Mouse (Mus musculus) kidney, embryonic 16.5 days (tissue): ENCODE results near the gene Csnk1g2. TPM values are rescaled to one million over a fixed set of nuclear protein-coding genes. Genes with fewer than 3 reads are reported as not detected.

Experiments used
- ATAC-seq: fragments of 200-750 bp; cut with Nextera tagmentation; 2 replicates; pipeline ENCODE4 v1.8.0; 2017; ENCODE audit warnings: moderate TSS enrichment; ENCODE audit not compliant: low FRiP score, low TSS enrichment
- H3K27ac ChIP-seq: fragments of 300-500 bp; sonication (generic); 2 replicates; pipeline ENCODE4 v1.5.1; 2014; ENCODE audit warnings: low read length
- H3K27me3 ChIP-seq: fragments of 300-500 bp; sonication (generic); 2 replicates; pipeline ENCODE4 v1.6.1; 2014; ENCODE audit warnings: low read length, control low read depth, mixed read lengths; ENCODE audit not compliant: insufficient read depth
- H3K36me3 ChIP-seq: fragments of 300-500 bp; sonication (generic); 2 replicates; pipeline ENCODE4 v1.6.1; 2014; ENCODE audit warnings: low read length, control low read depth, mixed read lengths; ENCODE audit not compliant: insufficient read depth
- H3K4me1 ChIP-seq: fragments of 300-500 bp; sonication (generic); 2 replicates; pipeline ENCODE4 v1.6.1; 2014; ENCODE audit warnings: low read length, control low read depth, mixed read lengths; ENCODE audit not compliant: insufficient read depth
- H3K4me2 ChIP-seq: fragments of 300-500 bp; sonication (generic); replicated peaks from 2 replicates; pipeline ENCODE4 v1.6.1; 2014; ENCODE audit warnings: low read depth, low read length
- H3K4me3 ChIP-seq: fragments of 300-500 bp; sonication (generic); 2 replicates; pipeline ENCODE4 v1.5.1; 2014; ENCODE audit warnings: mild to moderate bottlenecking, low read length
- H3K9ac ChIP-seq: fragments of 300-500 bp; sonication (generic); replicated peaks from 2 replicates; pipeline ENCODE4 v1.6.1; 2014; ENCODE audit warnings: low read length
- H3K9me3 ChIP-seq: fragments of 300-500 bp; sonication (generic); 2 replicates; pipeline ENCODE4 v1.6.1; 2016; ENCODE audit warnings: low read length, control low read depth
- WGBS: fragments of 180-500 bp; shearing (Covaris S2); extraction: QIAGEN DNeasy Blood & Tissue Kit; methylation state at CpG from one replicate; pipeline ENCODE4 v1.1.7; 2014; 5-methylcytosine and 5-hydroxymethylcytosine counted together
- polyA plus RNA-seq: library from polyadenylated mRNA; unstranded; fragments of >200 nt; fragmentation: Nextera tagmentation; extraction: Ambion mirVana; gene quantifications from 2 replicates; pipeline ENCODE4 v1.2.1, GENCODE M21; 2015

The Csnk1g2 gene
- polyA plus RNA-seq, 1 experiment from 2014 or later: 93.6 TPM

DNA sequence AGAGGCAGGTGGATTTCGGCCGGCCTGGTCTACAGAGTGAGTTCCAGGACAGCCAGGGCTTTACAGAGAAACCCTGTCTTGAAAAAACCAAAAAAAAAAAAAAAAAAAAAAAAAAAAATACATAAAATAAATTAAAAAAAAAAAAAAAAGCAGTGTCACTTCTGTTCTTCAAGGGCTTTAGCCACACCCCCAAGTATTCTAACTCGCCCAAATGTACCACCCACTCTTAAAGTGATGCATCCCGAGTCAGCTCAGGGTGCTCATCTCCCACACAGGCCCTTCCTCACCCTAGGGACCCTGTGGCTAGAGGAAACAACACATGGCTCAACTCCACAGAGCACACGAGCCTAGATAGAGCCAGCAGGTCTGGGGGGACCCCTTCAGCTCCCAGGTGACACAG is 39.6 kb upstream of the Csnk1g2 start:
- Histone ChIP-seq H3K4me1 (peaks cover 35% of the 10 kb centered on the region), H3K4me3 (no peak overlapping the region), H3K36me3 (peaks cover 18% of the 10 kb centered on the region), H3K4me2 (no peak overlapping the region), H3K9ac (no peak overlapping the region), H3K27ac (no peak overlapping the region), H3K9me3 (no peaks in the 10 kb centered on the region), H3K27me3 (no peaks in the 10 kb centered on the region)
- no peak for ATAC-seq
- 82% methylated on average over 5 of the region's 5 CpGs for WGBS

GRCm38 (mm10) chr10:80584045-80584488 is 38.6 kb upstream of the Csnk1g2 start:
- no peaks in the 10 kb centered on the region for H3K27me3 ChIP-seq
- ATAC-seq: peak; percentile 12
- WGBS: 61% methylated on average over 12 of the region's 12 CpGs
- H3K4me3 ChIP-seq: no peak overlapping the region
- H3K36me3 ChIP-seq: peaks cover 18% of the 10 kb centered on the region
- no peak overlapping the region for H3K27ac ChIP-seq
- no peaks in the 10 kb centered on the region for H3K9me3 ChIP-seq
- H3K9ac ChIP-seq: no peak overlapping the region
- H3K4me2 ChIP-seq: no peak overlapping the region
- peaks cover 35% of the 10 kb centered on the region for H3K4me1 ChIP-seq

DNA sequence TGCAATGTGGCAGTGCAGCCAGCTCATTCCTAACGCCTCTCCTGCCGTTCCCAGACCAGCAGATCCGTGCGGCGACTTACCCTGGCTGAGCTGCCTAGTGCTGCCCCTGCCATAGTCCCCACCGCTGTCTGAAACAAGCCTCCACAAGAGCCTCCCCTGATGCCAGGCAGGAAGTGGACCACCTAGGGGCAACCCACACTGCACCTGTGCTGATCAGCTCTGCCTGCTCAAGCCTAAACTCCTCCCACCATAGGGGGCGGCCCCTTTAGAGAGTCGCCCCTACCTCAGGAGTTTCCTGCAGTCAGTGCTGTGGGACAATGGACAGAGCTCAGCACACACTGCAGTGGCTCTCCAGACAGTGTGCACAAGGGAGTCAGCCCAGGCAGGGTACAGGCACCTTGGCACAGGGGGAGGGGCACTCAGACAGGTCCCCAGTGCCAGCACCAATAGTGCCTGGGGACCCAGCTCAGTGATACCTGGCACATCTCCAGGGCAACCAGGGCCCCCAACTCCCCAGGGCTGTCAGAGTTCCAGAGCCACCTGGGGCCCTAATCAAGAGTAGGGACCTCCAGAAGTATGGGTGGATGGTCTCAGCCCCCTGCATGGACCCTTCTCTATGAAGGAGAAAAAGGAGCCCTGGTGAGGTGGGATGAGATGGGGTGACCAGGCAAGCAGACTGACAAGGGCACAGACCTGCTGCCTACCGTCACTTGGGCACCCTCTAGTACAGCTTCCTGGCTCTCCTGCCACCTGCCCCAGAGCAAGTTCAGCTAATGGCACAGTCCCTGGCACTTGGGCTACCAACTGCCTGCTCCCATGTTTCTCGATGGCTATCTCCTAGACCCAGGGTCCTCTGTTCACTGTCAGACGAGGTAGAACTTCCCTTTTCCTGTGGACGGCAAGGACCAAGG is 37.7 kb upstream of the Csnk1g2 start:
- no peak overlapping the region for H3K27ac ChIP-seq

DNA sequence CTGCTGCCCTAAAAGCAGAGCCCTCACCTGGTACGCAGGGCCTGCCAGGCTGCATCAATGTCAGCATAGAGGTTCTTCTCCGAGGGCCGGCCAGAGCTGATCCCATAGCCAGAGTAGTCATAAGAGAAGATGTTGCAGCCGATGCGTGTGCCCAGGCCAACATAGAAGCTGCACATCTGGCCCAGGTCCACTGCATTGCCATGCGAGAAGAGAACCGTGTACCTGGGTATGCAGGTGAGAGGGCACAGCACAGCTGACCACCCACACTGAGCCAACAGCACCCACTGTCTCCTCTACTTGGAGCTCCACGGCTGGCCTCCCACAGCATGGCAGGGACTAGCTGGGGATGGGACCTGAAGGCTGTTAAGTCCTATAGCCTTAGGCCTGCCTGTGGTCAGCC is 37.1 kb upstream of the Csnk1g2 start:
- H3K27me3 ChIP-seq: no peaks in the 10 kb centered on the region
- H3K9ac ChIP-seq: no peak overlapping the region
- H3K4me1 ChIP-seq: peaks cover 35% of the 10 kb centered on the region
- WGBS: 94% methylated on average over 8 of the region's 8 CpGs
- H3K4me2 ChIP-seq: peak overlapping the region; percentile 35; the same call in 1 of the 2 replicates
- peaks cover 18% of the 10 kb centered on the region for H3K36me3 ChIP-seq
- no peak overlapping the region for H3K27ac ChIP-seq
- H3K9me3 ChIP-seq: no peaks in the 10 kb centered on the region
- H3K4me3 ChIP-seq: peak overlapping the region; percentile 25; the same call in 1 of the 2 replicates
- ATAC-seq: no peak

More for the DNA sequence above, 37.7 kb upstream of the Csnk1g2 start:
- H3K4me3 ChIP-seq: no peak overlapping the region
- peak; percentile 18; the same call in 1 of the 2 replicates for ATAC-seq
- H3K4me2 ChIP-seq: peak overlapping the region; percentile 35; the same call in 1 of the 2 replicates
- H3K9me3 ChIP-seq: no peaks in the 10 kb centered on the region
- H3K36me3 ChIP-seq: peaks cover 18% of the 10 kb centered on the region
- WGBS: 77% methylated on average over 12 of the region's 12 CpGs
- no peaks in the 10 kb centered on the region for H3K27me3 ChIP-seq
- peaks cover 35% of the 10 kb centered on the region for H3K4me1 ChIP-seq
- peak overlapping the region; percentile 14; the same call in 1 of the 2 replicates for H3K9ac ChIP-seq

DNA sequence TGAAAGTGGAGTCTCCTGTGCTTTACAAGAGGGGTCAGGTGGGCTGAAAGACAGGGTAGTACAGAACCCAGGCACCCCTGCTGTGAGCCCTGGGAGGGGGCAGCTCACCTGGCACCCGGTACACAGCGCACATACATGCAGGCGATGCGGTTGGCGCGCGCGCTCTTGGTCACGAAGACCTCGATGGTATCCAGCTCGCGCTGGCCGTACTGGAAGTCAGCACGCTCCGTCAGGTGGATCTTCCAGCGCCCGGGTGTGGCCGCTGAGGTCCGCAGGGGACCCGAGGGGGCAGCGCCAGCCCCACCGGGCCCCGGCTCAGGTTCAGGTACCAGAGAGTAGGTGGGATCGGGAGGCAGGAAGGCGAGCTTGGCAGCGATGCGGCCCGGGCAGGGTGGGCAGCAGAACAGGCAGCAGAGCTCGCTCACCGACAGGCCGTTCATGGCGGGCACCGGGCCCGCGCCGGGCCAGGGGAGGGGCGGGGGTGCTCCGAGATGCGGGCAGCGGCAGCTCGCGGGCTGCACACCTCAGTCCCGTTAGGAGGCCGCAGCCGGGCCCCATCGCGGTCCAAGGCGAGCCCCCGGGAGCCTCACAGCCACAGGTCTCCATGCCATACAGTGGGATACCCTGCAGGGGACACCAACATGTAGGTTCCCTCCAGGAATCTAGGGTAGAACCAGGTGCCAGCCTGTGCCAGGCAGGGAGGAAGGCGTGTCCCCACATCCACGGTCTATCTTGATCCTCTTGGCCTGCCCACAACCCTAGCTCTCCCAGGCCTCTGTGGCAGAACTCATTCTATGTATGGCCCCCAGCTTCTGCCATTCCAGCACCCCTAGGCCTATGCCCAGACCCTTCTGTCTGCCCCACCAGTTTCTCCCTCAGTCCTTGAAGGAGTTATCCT is 36.0 kb upstream of the Csnk1g2 start:
- Histone ChIP-seq H3K36me3 (peaks cover 18% of the 10 kb centered on the region), H3K9ac (peak overlapping the region; percentile 20; the same call in 1 of the 2 replicates), H3K27ac (peak overlapping the region; percentile 54), H3K4me3 (peak overlapping the region; percentile 25), H3K4me1 (peaks cover 35% of the 10 kb centered on the region), H3K4me2 (peak overlapping the region; percentile 35), H3K27me3 (no peaks in the 10 kb centered on the region), H3K9me3 (no peaks in the 10 kb centered on the region)
- 88% methylated on average over 46 of the region's 51 CpGs for WGBS
- ATAC-seq: no peak

DNA sequence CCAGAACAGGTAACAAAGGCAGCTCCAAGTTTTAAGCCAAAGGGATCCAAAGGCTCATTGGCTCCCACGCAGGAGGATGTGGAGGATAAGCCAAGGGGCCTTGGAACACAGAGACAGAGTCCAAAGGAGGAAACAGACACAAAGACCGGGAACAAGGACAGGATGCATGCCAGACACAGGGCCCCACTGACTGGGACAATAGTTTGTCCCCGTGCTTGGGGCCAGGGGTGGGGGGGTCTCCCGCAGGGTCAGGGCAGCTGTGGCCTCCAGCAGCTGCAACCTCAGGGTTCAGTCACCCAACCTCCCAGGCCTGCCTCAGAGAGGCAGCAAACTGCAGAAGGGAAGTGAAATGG is 35.4 kb upstream of the Csnk1g2 start:
- H3K27ac ChIP-seq: peak overlapping the region; percentile 54
- no peaks in the 10 kb centered on the region for H3K27me3 ChIP-seq
- no peak for ATAC-seq
- H3K4me2 ChIP-seq: 0 out of 2 replicates have a peak overlapping the region, but pooled peaks have one; percentile 35
- H3K4me1 ChIP-seq: peaks cover 35% of the 10 kb centered on the region
- H3K36me3 ChIP-seq: peaks cover 18% of the 10 kb centered on the region
- H3K4me3 ChIP-seq: peak overlapping the region; percentile 25
- H3K9me3 ChIP-seq: no peaks in the 10 kb centered on the region
- 34% methylated on average over 3 of the region's 4 CpGs for WGBS
- H3K9ac ChIP-seq: 0 out of 2 replicates have a peak overlapping the region, but pooled peaks have one; percentile 20

- Histone ChIP-seq H3K9ac (peak overlapping the region; percentile 85), H3K9me3 (no peaks in the 10 kb centered on the region), H3K36me3 (0 out of 2 replicates have a peak, but pooled peaks cover 8% of the 10 kb centered on the region), H3K4me2 (peak overlapping the region; percentile 98), H3K4me1 (peaks cover 33% of the 10 kb centered on the region), H3K27me3 (no peaks in the 10 kb centered on the region), H3K27ac (peak overlapping the region; percentile 6; the same call in 1 of the 2 replicates), H3K4me3 (peak overlapping the region; percentile 76)
- 0 out of 2 replicates have a peak, but pooled peaks have one; percentile 0 for ATAC-seq
- 11% methylated on average over 12 of the region's 12 CpGs for WGBS
These were observed 33.3 kb upstream of the Csnk1g2 start for GRCm38 (mm10) chr10:80589127-80589878.

- Histone ChIP-seq H3K9me3 (no peaks in the 10 kb centered on the region), H3K4me1 (peaks cover 24% of the 10 kb centered on the region), H3K4me3 (peak within 1 kb of the TSS; percentile 76), H3K4me2 (peak within 1 kb of the TSS; percentile 98), H3K27ac (peak within 1 kb of the TSS; percentile 6; the same call in 1 of the 2 replicates), H3K9ac (peak within 1 kb of the TSS; percentile 85), H3K36me3 (0 out of 2 replicates have a peak, but pooled peaks cover 8% of the 10 kb centered on the region), H3K27me3 (no peaks in the 10 kb centered on the region)
- WGBS: under 1% methylated on average over 72 of the region's 73 CpGs
- peak; percentile 96 for ATAC-seq
These were observed 32.5 kb upstream of the Csnk1g2 start, which contains the start of gene Abhd17a for GRCm38 (mm10) chr10:80589879-80590854. Gene Abhd17a (minus strand): TSS chr10:80590341.
